Mouse (Mus musculus): ENCODE measurements at regions not wholly inside any gene's neighbourhood (a gene's known extent, or its start where the extent isn't known, plus 50 kb on each side); places are given as distances from the start of the nearest gene placed in this dataset.
"Not testable (repeated sequence)": the region's sequence is repeated elsewhere in the genome, so short reads cannot be mapped to it uniquely, and the experiment has no call there.

DNA sequence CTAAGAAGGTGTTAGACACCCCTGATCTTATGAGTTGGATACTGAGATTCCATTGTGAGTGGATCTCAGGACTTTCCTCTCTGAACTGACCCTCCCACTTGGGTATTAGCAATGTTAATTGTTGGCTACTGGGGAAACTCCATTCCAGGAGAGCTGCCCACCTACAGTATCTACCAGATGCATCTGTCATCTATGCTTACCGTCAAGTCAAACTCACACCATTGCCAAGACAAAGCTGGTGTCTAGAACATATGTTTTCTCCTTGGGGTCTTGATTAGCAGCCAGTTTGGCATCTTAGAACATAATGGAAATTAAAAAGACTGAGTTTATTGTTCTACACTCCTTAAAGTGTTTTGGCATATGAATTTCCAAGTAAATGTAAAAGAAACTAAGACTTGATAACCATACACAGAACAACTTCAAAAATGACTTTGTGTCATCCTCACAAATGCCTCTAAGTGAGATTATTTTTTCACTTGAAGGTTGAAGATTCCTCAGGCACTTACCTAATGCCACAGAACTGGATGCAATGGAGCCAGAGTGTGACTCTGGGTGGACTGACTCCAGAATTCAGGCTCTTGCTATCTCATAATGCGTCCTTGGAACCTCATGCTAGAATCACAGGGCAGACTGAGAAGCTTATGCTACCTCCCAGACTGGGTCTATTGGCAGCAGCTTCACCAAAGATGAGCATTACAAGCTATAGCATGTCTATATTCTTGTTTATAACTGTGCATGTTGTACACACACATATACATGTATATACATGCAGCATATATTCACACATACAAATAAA is 107.5 kb upstream of the Rnf152 start:
- WGBS: 94% methylated on average over 2 of the region's 2 CpGs
- Histone ChIP-seq H3K27ac (replicated peaks) (no peak overlapping the region), H3K4me2 (no peak overlapping the region), H3K27me3 (no peaks in the 10 kb centered on the region), H3K9me3 (no peaks in the 10 kb centered on the region), H3K36me3 (no peaks in the 10 kb centered on the region), H3K4me3 (no peak overlapping the region), H3K9ac (no peak overlapping the region), H3K4me1 (replicated peaks) (no peaks in the 10 kb centered on the region)
- ATAC-seq (ENCODE audit: low read depth): no peak

DNA sequence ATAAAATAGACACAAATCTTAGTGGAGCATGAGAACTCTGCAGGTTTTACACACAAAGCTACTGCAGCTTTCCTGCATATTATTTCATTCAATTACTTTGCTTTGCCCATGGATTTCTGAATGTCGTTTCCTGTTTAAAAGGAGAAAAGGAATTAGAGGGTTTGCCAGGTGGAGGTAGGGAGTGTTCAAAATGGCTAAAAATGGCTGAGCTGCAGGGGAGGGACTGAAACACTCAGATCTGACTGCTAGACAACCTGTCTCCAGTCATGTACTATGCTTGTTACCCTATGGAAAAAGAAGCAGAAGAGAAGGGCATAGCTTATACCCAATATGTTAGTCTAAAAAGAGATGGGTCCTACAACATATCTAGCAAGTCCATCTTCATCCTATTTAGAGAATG is 106.2 kb upstream of the Rnf152 start:
- H3K27ac ChIP-seq (replicated peaks): no peak overlapping the region
- H3K4me3 ChIP-seq: no peak overlapping the region
- no peak overlapping the region for H3K4me2 ChIP-seq
- WGBS: 86% methylated on average over 1 of the region's 1 CpGs
- H3K9ac ChIP-seq: no peak overlapping the region
- ATAC-seq (ENCODE audit: low read depth): no peak
- no peaks in the 10 kb centered on the region for H3K4me1 ChIP-seq (replicated peaks)
- H3K27me3 ChIP-seq: no peaks in the 10 kb centered on the region
- no peaks in the 10 kb centered on the region for H3K9me3 ChIP-seq
- H3K36me3 ChIP-seq: no peaks in the 10 kb centered on the region

DNA sequence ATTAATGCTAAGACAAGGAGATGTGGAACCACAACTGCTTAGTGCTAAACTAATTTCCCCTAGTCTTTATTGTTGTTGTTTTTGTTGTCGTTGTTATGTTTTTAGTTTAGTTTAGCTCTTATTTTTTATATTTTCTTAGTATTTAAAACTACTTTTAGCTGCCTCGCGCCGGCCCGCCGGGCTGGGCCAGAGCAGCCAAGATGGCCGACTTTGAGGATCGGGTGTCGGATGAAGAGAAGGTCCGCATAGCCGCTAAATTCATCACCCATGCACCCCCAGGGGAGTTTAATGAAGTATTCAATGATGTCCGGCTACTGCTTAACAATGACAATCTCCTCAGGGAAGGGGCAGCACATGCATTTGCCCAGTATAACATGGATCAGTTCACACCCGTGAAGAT is 99.3 kb upstream of the Rnf152 start:
- 92% methylated on average over 13 of the region's 13 CpGs for WGBS
- H3K9me3 ChIP-seq; H3K36me3 ChIP-seq; ATAC-seq (ENCODE audit: low read depth); H3K4me3 ChIP-seq; H3K27ac ChIP-seq (replicated peaks); H3K27me3 ChIP-seq; H3K4me2 ChIP-seq; H3K4me1 ChIP-seq (replicated peaks); H3K9ac ChIP-seq: not testable (repeated sequence)

DNA sequence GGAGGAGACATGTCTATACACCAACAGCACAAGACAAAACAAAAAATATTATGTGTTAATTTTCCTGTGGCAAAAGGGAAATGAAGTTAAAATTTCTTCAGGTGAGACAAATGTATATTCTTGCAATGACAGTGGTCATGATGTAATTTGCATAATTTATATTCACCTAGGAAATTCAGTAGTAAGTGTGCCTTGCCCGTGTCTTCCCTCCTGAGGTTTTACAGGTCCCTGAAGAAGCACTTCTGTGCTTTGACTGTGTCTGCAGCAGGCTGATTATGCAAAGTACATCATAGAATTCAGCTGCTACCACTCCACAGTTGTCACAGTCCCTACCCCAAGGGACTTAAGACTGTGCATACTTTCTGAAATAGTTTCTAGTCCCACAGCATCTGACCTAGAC is 98.2 kb upstream of the Rnf152 start:
- 65% methylated on average over 1 of the region's 1 CpGs for WGBS
- Histone ChIP-seq H3K36me3 (no peaks in the 10 kb centered on the region), H3K27me3 (no peaks in the 10 kb centered on the region), H3K27ac (replicated peaks) (no peak overlapping the region), H3K4me1 (replicated peaks) (no peaks in the 10 kb centered on the region), H3K9ac (no peak overlapping the region), H3K9me3 (no peaks in the 10 kb centered on the region), H3K4me3 (no peak overlapping the region), H3K4me2 (no peak overlapping the region)
- no peak for ATAC-seq (ENCODE audit: low read depth)

DNA sequence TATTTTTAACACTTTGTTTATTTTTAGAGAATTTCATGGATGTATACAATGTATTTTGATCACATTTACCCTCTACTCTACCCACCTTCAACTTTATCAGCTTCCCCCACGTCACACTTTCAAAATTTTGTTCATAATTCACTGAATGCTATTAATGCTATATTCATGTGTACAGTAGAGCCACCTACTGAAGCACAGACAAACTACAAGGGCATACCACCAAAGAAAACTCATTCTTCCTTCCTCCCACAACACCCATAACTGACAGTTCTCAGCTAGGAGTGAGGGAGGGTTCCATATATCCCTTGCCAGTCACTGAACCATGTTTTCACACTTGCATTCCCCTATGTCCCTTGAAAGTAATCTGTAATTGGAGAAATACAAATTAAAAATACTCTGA is 89.7 kb upstream of the Rnf152 start:
- Histone ChIP-seq H3K9ac (no peak overlapping the region), H3K4me1 (replicated peaks) (no peaks in the 10 kb centered on the region), H3K4me2 (no peak overlapping the region), H3K9me3 (no peaks in the 10 kb centered on the region), H3K27me3 (no peaks in the 10 kb centered on the region), H3K36me3 (no peaks in the 10 kb centered on the region), H3K4me3 (no peak overlapping the region), H3K27ac (replicated peaks) (no peak overlapping the region)
- WGBS: 75% methylated on average over 1 of the region's 1 CpGs
- ATAC-seq (ENCODE audit: low read depth): no peak

DNA sequence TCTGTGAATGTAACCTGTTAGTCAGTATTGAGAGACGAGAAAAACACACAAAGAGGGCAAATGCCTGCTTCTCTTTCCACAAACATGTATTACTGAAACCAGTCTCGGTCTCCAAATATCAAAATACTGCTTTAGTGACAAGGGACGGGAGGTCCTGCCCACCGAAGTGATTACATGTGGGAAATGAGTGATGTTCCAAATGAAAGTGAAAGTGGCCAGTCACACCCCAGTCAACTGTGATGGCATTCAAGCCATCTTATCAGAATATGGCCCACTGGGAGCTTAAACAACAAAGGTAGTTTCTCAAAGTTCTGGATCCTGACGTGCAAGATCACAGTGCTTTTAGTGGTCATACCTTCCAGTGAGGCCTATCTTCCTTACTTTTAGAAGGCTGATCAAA is 87.0 kb upstream of the Rnf152 start:
- ATAC-seq (ENCODE audit: low read depth): no peak
- Histone ChIP-seq H3K4me1 (replicated peaks) (no peaks in the 10 kb centered on the region), H3K36me3 (no peaks in the 10 kb centered on the region), H3K27me3 (no peaks in the 10 kb centered on the region), H3K4me2 (no peak overlapping the region), H3K4me3 (no peak overlapping the region), H3K9ac (no peak overlapping the region), H3K27ac (replicated peaks) (no peak overlapping the region), H3K9me3 (no peaks in the 10 kb centered on the region)
- WGBS: 90% methylated on average over 5 of the region's 5 CpGs

DNA sequence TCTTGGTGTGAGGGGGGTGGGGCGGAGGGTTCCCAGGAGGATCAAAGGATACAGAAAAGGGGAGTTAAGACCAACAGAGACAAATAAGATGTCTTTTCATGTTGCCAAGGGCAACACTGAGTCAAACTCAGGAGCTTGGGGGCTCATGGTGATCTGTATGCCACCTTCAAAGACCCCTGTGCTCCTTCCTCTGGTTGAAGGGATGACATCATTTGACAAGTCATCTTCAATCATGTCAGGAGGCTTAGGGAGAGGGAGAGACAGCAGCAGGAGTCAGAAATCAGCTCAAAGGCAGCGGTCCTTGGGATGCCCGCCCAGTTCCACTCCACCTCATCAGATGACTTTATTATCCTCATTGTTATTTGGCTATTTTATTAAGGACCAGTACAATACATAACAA is 83.8 kb upstream of the Rnf152 start:
- Histone ChIP-seq H3K4me3 (no peak overlapping the region), H3K9ac (no peak overlapping the region), H3K4me2 (no peak overlapping the region), H3K27ac (replicated peaks) (no peak overlapping the region), H3K9me3 (no peaks in the 10 kb centered on the region), H3K27me3 (no peaks in the 10 kb centered on the region), H3K36me3 (no peaks in the 10 kb centered on the region), H3K4me1 (replicated peaks) (no peaks in the 10 kb centered on the region)
- WGBS: 35% methylated on average over 3 of the region's 3 CpGs
- no peak for ATAC-seq (ENCODE audit: low read depth)

DNA sequence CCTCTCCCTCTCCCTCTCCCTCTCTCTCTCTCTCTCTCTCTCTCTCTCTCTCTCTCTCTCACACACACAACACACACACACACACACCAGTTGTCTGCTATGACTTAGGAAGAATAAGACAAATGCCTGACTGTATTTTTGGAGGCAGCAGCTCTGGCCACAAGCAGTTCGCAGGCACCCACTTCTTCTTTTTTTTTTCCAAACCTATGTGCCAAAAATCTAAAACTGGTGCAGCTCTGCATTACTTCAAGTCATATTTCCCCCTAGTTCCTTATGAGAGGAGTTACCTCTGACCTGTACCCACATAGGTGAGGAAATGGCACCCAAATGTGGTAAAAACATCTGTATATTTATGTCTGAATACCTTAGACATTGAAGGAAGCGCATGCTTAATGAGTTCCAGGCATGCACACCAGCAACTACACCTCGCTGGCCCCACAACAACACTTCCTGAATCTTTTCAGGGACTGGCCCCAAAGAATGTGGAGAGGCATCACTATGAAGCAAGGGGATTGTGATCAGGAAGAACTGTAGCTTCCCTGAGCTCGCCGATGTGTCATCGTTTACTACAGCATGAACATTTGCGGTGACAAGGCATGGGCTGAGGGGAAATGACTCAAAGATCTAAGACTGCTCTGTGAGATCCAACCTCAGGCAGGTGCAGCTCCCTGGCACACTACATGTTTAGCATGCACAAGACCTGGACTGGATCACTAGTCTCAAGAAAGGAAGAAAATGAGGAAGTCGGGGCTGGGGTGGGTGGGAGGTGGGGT is 78.3 kb upstream of the Rnf152 start:
- Histone ChIP-seq H3K4me3 (no peak overlapping the region), H3K4me1 (replicated peaks) (no peaks in the 10 kb centered on the region), H3K9me3 (no peaks in the 10 kb centered on the region), H3K27ac (replicated peaks) (no peak overlapping the region), H3K36me3 (no peaks in the 10 kb centered on the region), H3K4me2 (no peak overlapping the region), H3K27me3 (no peaks in the 10 kb centered on the region), H3K9ac (no peak overlapping the region)
- ATAC-seq (ENCODE audit: low read depth): no peak
- 84% methylated on average over 8 of the region's 8 CpGs for WGBS

DNA sequence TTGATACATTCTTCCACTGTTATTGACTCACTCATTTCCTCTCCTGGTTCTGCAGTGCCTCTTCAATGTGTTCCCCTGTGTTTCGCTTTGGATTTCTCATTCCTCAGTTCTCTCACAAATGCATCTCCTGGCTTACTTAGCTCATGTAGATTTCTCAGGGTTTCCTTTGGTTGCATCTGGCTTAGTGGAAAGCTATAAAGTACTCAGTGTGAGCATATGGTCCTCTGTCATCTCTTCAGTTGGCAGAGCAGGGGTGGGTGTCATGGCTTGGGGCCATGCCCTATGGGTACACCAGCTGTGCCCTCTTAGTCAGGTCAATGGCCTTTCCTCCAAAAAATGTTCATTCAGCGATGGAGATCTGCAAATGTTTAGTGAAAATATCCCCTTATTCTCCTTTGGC is 77.4 kb upstream of the Rnf152 start:
- H3K27me3 ChIP-seq: no peaks in the 10 kb centered on the region
- no peak for ATAC-seq (ENCODE audit: low read depth)
- no peak overlapping the region for H3K4me3 ChIP-seq
- H3K27ac ChIP-seq (replicated peaks): no peak overlapping the region
- no peak overlapping the region for H3K4me2 ChIP-seq
- no peaks in the 10 kb centered on the region for H3K4me1 ChIP-seq (replicated peaks)
- H3K36me3 ChIP-seq: no peaks in the 10 kb centered on the region
- WGBS: 89% methylated on average over 2 of the region's 2 CpGs
- H3K9ac ChIP-seq: no peak overlapping the region
- no peaks in the 10 kb centered on the region for H3K9me3 ChIP-seq

DNA sequence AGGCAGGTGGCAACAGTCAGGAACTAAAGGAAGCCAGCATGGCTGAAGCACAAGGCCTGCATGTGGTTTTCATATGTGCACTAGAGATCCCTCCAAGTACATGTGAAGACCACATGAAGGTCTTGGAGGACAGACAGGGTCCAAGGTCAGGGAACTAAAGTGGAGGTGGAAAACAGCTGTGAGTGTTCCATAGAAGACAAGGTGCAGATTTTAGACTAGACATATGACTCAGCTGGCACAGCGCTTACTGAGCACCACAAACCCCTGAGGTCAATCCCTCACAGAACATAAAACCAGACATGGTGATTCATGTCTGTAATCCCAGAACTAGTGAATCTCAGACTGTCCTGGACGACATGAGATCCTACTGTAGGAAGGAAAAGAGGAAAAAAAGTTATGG is 75.3 kb upstream of the Rnf152 start:
- Histone ChIP-seq H3K27me3 (no peaks in the 10 kb centered on the region), H3K9me3 (no peaks in the 10 kb centered on the region), H3K4me1 (replicated peaks) (no peaks in the 10 kb centered on the region), H3K4me3 (no peak overlapping the region), H3K4me2 (no peak overlapping the region), H3K9ac (no peak overlapping the region), H3K27ac (replicated peaks) (no peak overlapping the region), H3K36me3 (no peaks in the 10 kb centered on the region)
- 63% methylated on average over 2 of the region's 2 CpGs for WGBS
- ATAC-seq (ENCODE audit: low read depth): no peak

DNA sequence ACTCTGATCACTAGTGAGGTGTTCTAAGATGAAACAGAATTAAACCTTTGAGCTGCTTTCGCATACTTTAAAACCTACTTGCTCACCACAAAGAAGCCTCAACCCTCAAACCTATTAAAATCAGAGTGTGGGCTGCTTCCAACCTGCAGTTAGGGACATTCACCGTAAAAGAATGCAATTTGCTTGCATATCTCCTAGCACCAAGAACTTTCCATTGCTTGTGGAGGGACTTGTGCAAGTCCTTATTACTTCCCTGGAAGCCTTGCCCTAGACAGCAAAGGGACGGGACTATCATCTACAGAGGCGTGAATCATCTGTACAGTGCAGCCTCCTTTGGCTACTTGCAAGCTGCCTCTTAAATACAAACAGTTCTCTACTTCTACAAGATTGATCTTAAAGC is 74.2 kb upstream of the Rnf152 start:
- WGBS: 88% methylated on average over 4 of the region's 4 CpGs
- no peaks in the 10 kb centered on the region for H3K9me3 ChIP-seq

DNA sequence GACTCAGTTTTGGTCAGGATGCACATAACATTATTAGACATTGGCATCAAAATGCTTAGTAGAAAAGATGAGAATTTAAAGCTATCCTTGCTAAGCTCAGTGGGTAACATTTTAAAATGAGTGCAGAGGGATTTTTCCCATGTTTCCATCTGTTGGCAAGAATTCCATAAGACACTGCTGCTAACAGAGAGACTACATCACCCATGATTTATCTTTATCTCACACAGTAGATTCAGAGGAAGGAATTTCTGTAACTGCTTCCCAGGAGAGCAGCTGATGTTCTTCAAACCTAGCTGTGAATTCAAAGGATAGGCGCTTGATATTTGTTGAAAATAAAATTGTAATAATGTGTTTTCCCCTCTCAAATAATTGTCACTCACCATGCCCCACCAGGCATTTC is 71.7 kb upstream of the Rnf152 start:
- H3K4me1 ChIP-seq (replicated peaks): no peaks in the 10 kb centered on the region
- H3K9me3 ChIP-seq: no peaks in the 10 kb centered on the region
- no peak overlapping the region for H3K27ac ChIP-seq (replicated peaks)
- no peaks in the 10 kb centered on the region for H3K27me3 ChIP-seq
- whole genome bisulfite sequencing: 77% methylated on average over 1 of the region's 1 CpGs
- ATAC-seq (ENCODE audit: low read depth): no peak
- no peak overlapping the region for H3K9ac ChIP-seq
- H3K4me2 ChIP-seq: no peak overlapping the region
- H3K4me3 ChIP-seq: no peak overlapping the region
- no peaks in the 10 kb centered on the region for H3K36me3 ChIP-seq

More for the DNA sequence above, 74.2 kb upstream of the Rnf152 start:
- no peak for ATAC-seq (ENCODE audit: low read depth)
- Histone ChIP-seq H3K4me1 (replicated peaks) (no peaks in the 10 kb centered on the region), H3K36me3 (no peaks in the 10 kb centered on the region), H3K4me3 (no peak overlapping the region), H3K27me3 (no peaks in the 10 kb centered on the region), H3K4me2 (no peak overlapping the region), H3K27ac (replicated peaks) (no peak overlapping the region), H3K9ac (no peak overlapping the region)

DNA sequence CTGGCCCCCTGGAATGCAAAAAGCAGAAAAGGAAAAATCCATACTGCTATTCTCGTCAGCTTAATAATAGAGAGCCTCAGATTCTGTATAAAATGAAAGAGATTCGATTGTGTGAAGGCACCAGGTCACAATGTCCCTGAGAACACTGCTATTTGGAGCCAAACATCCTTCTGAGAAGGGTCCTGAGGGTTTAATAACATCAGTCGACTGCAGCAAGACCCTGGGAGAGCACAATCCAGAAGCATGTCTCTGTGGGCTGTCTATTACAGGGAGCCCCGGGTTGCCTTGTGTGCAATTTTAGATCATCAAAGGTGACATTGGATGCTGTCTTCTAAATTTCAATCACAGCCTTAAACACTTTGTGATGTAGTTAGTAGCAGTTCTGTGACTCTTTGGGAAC is 69.6 kb upstream of the Rnf152 start:
- ATAC-seq (ENCODE audit: low read depth): no peak
- no peak overlapping the region for H3K9ac ChIP-seq
- H3K4me1 ChIP-seq (replicated peaks): no peaks in the 10 kb centered on the region
- H3K27me3 ChIP-seq: no peaks in the 10 kb centered on the region
- no peaks in the 10 kb centered on the region for H3K9me3 ChIP-seq
- H3K36me3 ChIP-seq: no peaks in the 10 kb centered on the region
- WGBS: 64% methylated on average over 4 of the region's 4 CpGs
- H3K27ac ChIP-seq (replicated peaks): no peak overlapping the region
- H3K4me3 ChIP-seq: no peak overlapping the region
- H3K4me2 ChIP-seq: no peak overlapping the region
